31 mouse cellular contexts compared by ENCODE assay signal in the genomic region with DNA sequence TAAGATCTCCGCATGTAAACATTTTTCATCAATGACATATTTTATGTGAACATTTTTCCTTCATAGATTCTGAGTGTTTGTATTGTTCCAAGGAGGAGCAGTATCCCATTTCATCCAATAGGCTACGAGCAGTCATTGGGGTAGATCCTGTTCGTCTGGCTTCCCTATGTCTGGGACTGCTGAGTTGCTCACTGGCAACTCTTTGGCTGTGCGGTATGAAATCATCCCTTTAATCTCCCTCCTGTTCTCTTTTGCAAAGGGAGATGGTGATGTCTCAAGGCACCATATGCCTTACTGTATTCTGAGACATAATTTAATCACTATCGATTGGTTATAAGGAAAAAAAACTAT.
DNase-seq lines count a peak whose midpoint lies in the region; ATAC-seq and TF ChIP-seq lines count a peak whose summit lies in the region.
"Had no signal": no experiment of that assay in that cellular context is flagged by ENCODE, and none has a peak within 500 bp of the region (broad histone marks: within the 10 kb centered on the region; RNA-seq: fewer than 3 reads in every experiment).

No protein-coding gene starts in this region.

- intact Hi-C loops in gastrocnemius, adult 2 months (cut with DNase I), result no loop called here

- 65% methylated on average over 5 of the region's 5 CpGs for WGBS in embryonic facial prominence, embryonic 11.5 days
- WGBS in embryonic facial prominence, embryonic 10.5 days, result 78% methylated on average over 5 of the region's 5 CpGs
- WGBS in lung, embryonic 14.5 days, result 58% methylated on average over 5 of the region's 5 CpGs
- 59% methylated on average over 5 of the region's 5 CpGs for WGBS in limb, embryonic 13.5 days
- WGBS in hindbrain, embryonic 14.5 days, result 82% methylated on average over 5 of the region's 5 CpGs

- no peak overlapping the region for H3K4me2 ChIP-seq in embryonic facial prominence, embryonic 11.5 days (ENCODE audit: low read depth, low read length)
- H3K4me2 ChIP-seq in lung, embryonic 14.5 days, result no peak overlapping the region
- H3K4me2 ChIP-seq in limb, embryonic 13.5 days (replicated peaks), result no peak overlapping the region
- no peak overlapping the region for H3K4me2 ChIP-seq in hindbrain, embryonic 14.5 days (replicated peaks)
- H3K4me2 ChIP-seq: heart, embryonic 12.5 days; hindbrain, embryonic 13.5 days; midbrain, embryonic 15.5 days had no signal

- no peak overlapping the region for H3K9ac ChIP-seq in embryonic facial prominence, embryonic 11.5 days (replicated peaks; ENCODE audit: low read length)
- no peak overlapping the region for H3K9ac ChIP-seq in lung, embryonic 14.5 days
- no peak overlapping the region for H3K9ac ChIP-seq in limb, embryonic 13.5 days
- no peak overlapping the region for H3K9ac ChIP-seq in hindbrain, embryonic 14.5 days
- H3K9ac ChIP-seq: heart, embryonic 12.5 days; hindbrain, embryonic 13.5 days; liver, embryonic 14.5 days; midbrain, embryonic 15.5 days had no signal

- no peaks in the 10 kb centered on the region for H3K36me3 ChIP-seq in embryonic facial prominence, embryonic 11.5 days (replicated peaks; ENCODE audit: control insufficient read depth, insufficient read depth, low read depth, low read length)
- H3K36me3 ChIP-seq in embryonic facial prominence, embryonic 10.5 days (replicated peaks), result no peaks in the 10 kb centered on the region
- H3K36me3 ChIP-seq in lung, embryonic 14.5 days (ENCODE audit: insufficient read depth), result no peaks in the 10 kb centered on the region
- no peaks in the 10 kb centered on the region for H3K36me3 ChIP-seq in limb, embryonic 13.5 days
- no peaks in the 10 kb centered on the region for H3K36me3 ChIP-seq in hindbrain, embryonic 14.5 days (replicated peaks; ENCODE audit: control insufficient read depth, insufficient read depth)
- H3K36me3 ChIP-seq: heart, embryonic 12.5 days; hindbrain, embryonic 13.5 days; midbrain, embryonic 10.5 days; midbrain, embryonic 15.5 days had no signal

- no peaks in the 10 kb centered on the region for H3K27me3 ChIP-seq in embryonic facial prominence, embryonic 11.5 days (ENCODE audit: control insufficient read depth, insufficient read depth, low read length)
- H3K27me3 ChIP-seq in embryonic facial prominence, embryonic 10.5 days (replicated peaks; ENCODE audit: low read depth, poor library complexity, severe bottlenecking), result no peaks in the 10 kb centered on the region; the same call in 1 of the 2 replicates
- H3K27me3 ChIP-seq in lung, embryonic 14.5 days (ENCODE audit: insufficient read depth, low read length), result no peaks in the 10 kb centered on the region
- H3K27me3 ChIP-seq in limb, embryonic 13.5 days, result peaks cover 7% of the 10 kb centered on the region; the same call in 1 of the 2 replicates
- no peaks in the 10 kb centered on the region for H3K27me3 ChIP-seq in hindbrain, embryonic 14.5 days (ENCODE audit: control insufficient read depth, insufficient read depth, low read length)
- H3K27me3 ChIP-seq: CH12.LX; heart, embryonic 12.5 days; hindbrain, embryonic 13.5 days; midbrain, embryonic 15.5 days had no signal

- no peaks in the 10 kb centered on the region for H3K4me1 ChIP-seq in embryonic facial prominence, embryonic 11.5 days (ENCODE audit: control insufficient read depth, insufficient read depth, low read length)
- peaks cover 14% of the 10 kb centered on the region for H3K4me1 ChIP-seq in embryonic facial prominence, embryonic 10.5 days
- H3K4me1 ChIP-seq in lung, embryonic 14.5 days (ENCODE audit: insufficient read depth), result no peaks in the 10 kb centered on the region
- H3K4me1 ChIP-seq in limb, embryonic 13.5 days, result no peaks in the 10 kb centered on the region
- no peaks in the 10 kb centered on the region for H3K4me1 ChIP-seq in hindbrain, embryonic 14.5 days (replicated peaks; ENCODE audit: control insufficient read depth, insufficient read depth, low read length)
- H3K4me1 ChIP-seq: midbrain, embryonic 15.5 days had no signal

- no peak overlapping the region for H3K4me3 ChIP-seq in embryonic facial prominence, embryonic 11.5 days (ENCODE audit: low read depth, low read length)
- H3K4me3 ChIP-seq in embryonic facial prominence, embryonic 10.5 days, result no peak overlapping the region
- H3K4me3 ChIP-seq in lung, embryonic 14.5 days (ENCODE audit: low read depth, low read length), result no peak overlapping the region
- no peak overlapping the region for H3K4me3 ChIP-seq in limb, embryonic 13.5 days
- H3K4me3 ChIP-seq in hindbrain, embryonic 14.5 days (replicated peaks; ENCODE audit: low read length), result no peak overlapping the region
- H3K4me3 ChIP-seq in gastrocnemius, adult 2 months, result no peak overlapping the region
- H3K4me3 ChIP-seq: heart, adult 2 months; heart, embryonic 12.5 days; hindbrain, embryonic 13.5 days; midbrain, embryonic 10.5 days; midbrain, embryonic 15.5 days had no signal

- TF ChIP-seq CTCF in lung, embryonic 14.5 days (IDR thresholded peaks at IDR 0.05; ENCODE audit: low read depth), result no peak
- no peak for TF ChIP-seq CTCF in gastrocnemius, adult 2 months (IDR thresholded peaks at IDR 0.05)

- 0 out of 2 replicates have a peak overlapping the region, but pooled peaks have one; percentile 20 for H3K27ac ChIP-seq in embryonic facial prominence, embryonic 11.5 days (replicated peaks; ENCODE audit: low read depth, low read length)
- H3K27ac ChIP-seq in embryonic facial prominence, embryonic 10.5 days (replicated peaks), result no peak overlapping the region
- no peak overlapping the region for H3K27ac ChIP-seq in lung, embryonic 14.5 days (ENCODE audit: low read depth)
- no peak overlapping the region for H3K27ac ChIP-seq in limb, embryonic 13.5 days
- H3K27ac ChIP-seq in hindbrain, embryonic 14.5 days, result no peak overlapping the region
- no peak overlapping the region for H3K27ac ChIP-seq in gastrocnemius, adult 2 months
- H3K27ac ChIP-seq: heart, adult 2 months; hindbrain, embryonic 13.5 days; liver, embryonic 14.5 days; midbrain, embryonic 15.5 days had no signal

- no peak for DNase-seq in embryonic facial prominence, embryonic 11.5 days (ENCODE audit: low spot score)
- no peak for DNase-seq in embryonic facial prominence, embryonic 10.5 days (ENCODE audit: low spot score)
- no peak for DNase-seq in lung, embryonic 14.5 days
- no peak for DNase-seq in lung, postnatal 4 days
- no peak for DNase-seq in hindbrain, embryonic 14.5 days (ENCODE audit: low spot score)
- no peak for DNase-seq in right cerebral cortex, postnatal 10 days (ENCODE audit: low spot score in 2 of 2)
- DNase-seq in gastrocnemius, adult 2 months, result no peak
- DNase-seq: adrenal gland, adult 2 months; adrenal gland, postnatal 36 days; cerebellum, adult 18-20 months; gastrocnemius, postnatal 36 days; heart, adult 2 months; heart, postnatal 4 days; kidney, adult 9 months; kidney, postnatal 10 days; layer of hippocampus, postnatal 36 days; liver; lung, adult 2 months; lung, postnatal 14 days; right cerebral cortex, postnatal 14 days; thymus, adult 2 months; thymus, postnatal 36 days had no signal

- no peaks in the 10 kb centered on the region for H3K9me3 ChIP-seq in embryonic facial prominence, embryonic 11.5 days (replicated peaks; ENCODE audit: control insufficient read depth, low read length)
- H3K9me3 ChIP-seq in embryonic facial prominence, embryonic 10.5 days, result no peaks in the 10 kb centered on the region
- H3K9me3 ChIP-seq in lung, embryonic 14.5 days (ENCODE audit: low read depth, low read length), result no peaks in the 10 kb centered on the region
- no peaks in the 10 kb centered on the region for H3K9me3 ChIP-seq in limb, embryonic 13.5 days
- no peaks in the 10 kb centered on the region for H3K9me3 ChIP-seq in hindbrain, embryonic 14.5 days (ENCODE audit: control insufficient read depth, low read length)
- H3K9me3 ChIP-seq: heart, embryonic 12.5 days; hindbrain, embryonic 13.5 days; midbrain, embryonic 10.5 days; midbrain, embryonic 15.5 days had no signal

- ATAC-seq in embryonic facial prominence, embryonic 11.5 days (replicated peaks; ENCODE audit: insufficient number of reproducible peaks, low FRiP score, low TSS enrichment, low read depth), result peak; percentile 68; the same call in 1 of the 2 replicates
- peak; percentile 54; the same call in 1 of the 2 replicates for ATAC-seq in lung, embryonic 14.5 days (ENCODE audit: insufficient read depth)
- peak; percentile 79 for ATAC-seq in limb, embryonic 13.5 days (ENCODE audit: low FRiP score, low read depth)
- no peak for ATAC-seq in hindbrain, embryonic 14.5 days (ENCODE audit: low FRiP score)
- ATAC-seq: activated CD4-positive, CD25-positive, alpha-beta regulatory T cell, adult 4 months; intestine, postnatal 0 days; midbrain, embryonic 15.5 days had no signal
